Mouse (Mus musculus): ENCODE results near the gene Wfdc2.

- no peak for TF ChIP-seq CTCF (IDR thresholded peaks at IDR 0.05; ENCODE audit: borderline replicate concordance, insufficient read depth, low read length)
- no peak for TF ChIP-seq POLR2A (IDR thresholded peaks at IDR 0.05; ENCODE audit: low read depth, low read length)
Measured at GRCm38 (mm10) chr2:164604411-164604810, 42.2 kb downstream of the Wfdc2 start.
